Mouse (Mus musculus): ENCODE data around the gene Yy1.

- TF ChIP-seq CTCF (IDR thresholded peaks at IDR 0.05; ENCODE audit: control insufficient read depth, insufficient read depth, insufficient read length) (no peak), USF1 (IDR thresholded peaks at IDR 0.05; ENCODE audit: low read depth) (no peak), MYOG (IDR thresholded peaks at IDR 0.05; ENCODE audit: control insufficient read depth, extremely low read depth, insufficient read length) (no peak), CEBPB (IDR thresholded peaks at IDR 0.05; ENCODE audit: low read depth) (no peak)
Observed at GRCm38 (mm10) chr12:108816569-108816968, 23.8 kb downstream of the Yy1 start.

Measured in C2C12 (cell line).